Mouse (Mus musculus): ENCODE data around the gene Wipf2.

Wipf2 gene

DNA sequence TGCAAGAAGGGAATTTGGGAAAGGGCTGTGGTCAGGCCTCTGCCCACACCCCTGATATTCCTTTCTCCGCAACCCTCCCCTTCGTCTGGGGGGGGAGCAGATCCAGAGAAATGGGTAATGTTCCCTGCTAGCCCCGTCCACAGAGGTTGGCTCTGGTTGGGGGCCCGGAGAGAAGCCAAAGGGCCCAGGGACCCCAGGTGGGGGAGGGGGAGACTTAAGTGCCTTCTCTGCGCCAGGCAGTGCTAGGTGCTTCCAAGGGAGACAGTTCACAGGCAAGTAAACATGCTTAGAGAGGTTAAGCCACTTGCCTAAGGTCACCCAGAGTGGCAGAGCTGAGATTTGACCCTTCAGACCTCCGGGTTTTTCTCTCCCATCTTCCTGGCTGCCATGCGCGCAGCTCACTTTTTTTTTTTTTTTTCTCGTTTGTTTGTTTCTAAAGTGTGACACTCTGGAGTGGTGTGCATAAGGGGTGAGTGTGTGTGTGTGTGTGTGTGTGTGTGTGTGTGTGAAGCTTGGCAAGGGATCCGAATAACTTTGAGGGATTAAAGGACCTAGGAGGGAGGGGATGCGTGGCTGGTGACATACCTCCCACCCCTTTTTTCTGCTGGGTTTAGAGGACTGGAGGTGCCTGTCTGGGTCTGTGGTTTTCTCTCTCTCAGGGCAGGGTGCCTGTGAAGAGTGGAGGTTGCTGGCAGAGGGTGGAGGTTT, 81.6 kb downstream of the Wipf2 start:
- DNase-seq, result peak; percentile 74

DNA sequence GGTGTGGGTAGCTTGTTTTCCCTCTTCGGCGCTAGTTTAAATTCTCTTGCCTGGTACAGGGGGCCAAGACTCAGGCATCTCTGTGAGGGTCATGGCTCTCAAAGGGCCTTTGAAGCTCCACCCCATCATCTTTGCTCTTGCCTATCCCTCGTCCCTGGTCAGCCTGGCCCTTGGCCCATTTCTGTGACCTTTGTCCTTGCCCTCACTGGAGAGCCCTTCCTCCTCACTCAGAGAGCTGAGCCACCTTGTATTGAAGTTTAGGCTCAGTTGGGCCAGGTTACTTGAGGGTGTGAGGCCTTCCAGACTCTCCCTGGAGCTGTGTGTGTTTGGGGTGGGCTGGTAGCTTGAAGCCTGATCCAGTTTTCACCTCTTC, 82.2 kb downstream of the Wipf2 start:
- no peak for DNase-seq

DNA sequence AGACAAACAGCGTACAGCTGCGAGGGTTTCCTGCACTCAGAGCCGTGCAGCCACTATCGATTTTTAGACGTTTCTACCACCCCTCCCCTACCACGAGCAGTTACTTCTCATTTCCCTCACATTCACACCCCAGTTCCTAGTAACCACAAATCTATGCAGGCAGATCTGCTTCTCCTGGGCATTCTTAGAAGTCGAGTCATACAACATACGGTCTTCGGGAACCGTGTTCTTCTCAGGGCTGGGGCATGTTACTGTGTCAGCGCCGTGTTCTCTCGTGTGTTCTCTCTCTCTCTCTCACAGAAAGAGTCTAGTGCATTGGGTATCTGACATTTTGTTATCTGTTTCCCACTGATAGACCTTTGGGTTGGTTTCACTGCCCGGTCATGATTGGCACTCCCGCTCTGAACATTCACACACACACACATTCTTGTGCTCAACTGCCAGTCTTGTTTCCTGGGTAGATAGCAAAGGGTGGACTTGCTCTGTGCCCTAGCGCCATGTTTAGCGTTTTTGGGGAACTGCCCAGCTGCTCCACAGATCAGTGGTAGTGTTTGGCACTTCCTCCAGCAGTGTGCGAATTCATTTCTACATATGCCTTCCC, 84.6 kb downstream of the Wipf2 start:
- DNase-seq, result no peak

DNA sequence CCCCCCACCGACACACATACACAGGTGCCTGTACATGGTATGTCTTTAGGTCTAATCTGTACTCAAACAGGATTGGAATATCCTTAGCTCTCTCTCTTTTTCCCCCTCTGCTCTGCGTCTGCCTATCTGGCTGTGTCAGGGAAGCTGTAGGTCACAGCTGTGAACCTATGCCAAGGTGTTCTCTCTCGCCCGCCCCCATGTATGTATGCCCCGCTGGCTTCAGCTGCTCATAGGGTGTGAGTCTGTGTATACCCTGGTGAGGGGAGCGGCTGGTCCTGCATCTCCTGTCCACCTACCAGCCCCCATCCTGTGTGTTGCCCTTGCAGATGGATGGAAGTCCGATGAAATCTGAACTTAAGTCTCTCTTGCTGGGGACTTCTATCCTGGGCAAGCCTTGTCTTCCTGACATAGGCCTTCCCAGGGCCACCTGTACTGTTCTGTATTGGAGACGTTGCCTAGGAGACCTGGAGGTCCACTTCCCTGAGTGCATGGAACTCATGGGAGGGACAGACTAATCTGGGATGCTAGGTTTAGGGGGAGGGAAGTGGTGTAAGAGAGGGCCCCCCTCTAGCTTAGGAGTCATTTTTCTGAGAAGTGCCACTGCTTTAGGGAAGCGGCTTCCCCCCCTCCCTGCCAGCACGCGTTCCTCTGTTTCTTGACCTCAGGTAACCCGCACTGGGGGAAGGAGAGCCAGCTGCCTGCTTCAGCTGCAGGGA, 86.0 kb downstream of the Wipf2 start:
- no peak for DNase-seq

DNA sequence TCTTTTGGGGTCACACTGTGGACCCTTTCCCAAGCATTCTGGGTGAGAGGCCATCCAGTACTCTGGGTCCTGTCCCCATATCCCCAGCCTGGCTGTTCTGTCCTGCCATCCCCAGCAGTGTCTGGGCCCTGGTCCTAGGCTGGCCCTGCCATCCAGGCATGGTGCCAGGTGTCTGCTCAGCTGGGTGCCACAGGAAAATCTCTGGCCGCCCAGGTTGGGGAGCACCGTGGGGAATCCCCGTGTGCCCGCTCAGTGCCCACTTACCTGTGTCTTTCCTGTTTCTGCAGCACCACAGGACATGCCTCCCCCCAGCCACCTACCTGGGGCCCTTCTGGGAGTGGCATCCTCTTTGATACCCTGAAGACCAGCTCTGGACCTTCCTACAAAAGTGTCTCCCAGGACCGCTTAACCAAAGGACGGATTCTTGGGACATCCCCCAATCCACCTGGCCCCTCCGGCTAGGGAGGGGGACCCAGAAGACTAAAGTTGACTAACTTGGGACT, 86.6 kb downstream of the Wipf2 start:
- no peak for DNase-seq

DNA sequence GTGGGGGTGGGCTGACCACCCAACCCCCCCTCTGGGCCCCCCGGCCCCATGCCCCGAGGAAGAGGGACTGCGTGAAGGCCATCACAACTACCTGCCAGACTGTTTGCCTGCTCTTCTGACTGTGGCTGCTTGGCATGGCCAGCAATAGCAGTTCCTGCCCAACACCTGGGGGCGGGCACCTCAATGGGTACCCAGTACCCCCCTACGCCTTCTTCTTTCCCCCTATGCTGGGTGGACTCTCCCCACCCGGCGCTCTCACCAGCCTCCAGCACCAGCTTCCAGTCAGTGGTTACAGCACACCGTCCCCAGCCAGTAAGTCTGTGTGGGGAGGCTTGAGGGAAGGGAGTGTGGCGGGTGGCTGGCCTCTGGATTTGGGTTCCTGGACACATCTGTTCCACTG, 87.0 kb downstream of the Wipf2 start:
- DNase-seq, result no peak

DNA sequence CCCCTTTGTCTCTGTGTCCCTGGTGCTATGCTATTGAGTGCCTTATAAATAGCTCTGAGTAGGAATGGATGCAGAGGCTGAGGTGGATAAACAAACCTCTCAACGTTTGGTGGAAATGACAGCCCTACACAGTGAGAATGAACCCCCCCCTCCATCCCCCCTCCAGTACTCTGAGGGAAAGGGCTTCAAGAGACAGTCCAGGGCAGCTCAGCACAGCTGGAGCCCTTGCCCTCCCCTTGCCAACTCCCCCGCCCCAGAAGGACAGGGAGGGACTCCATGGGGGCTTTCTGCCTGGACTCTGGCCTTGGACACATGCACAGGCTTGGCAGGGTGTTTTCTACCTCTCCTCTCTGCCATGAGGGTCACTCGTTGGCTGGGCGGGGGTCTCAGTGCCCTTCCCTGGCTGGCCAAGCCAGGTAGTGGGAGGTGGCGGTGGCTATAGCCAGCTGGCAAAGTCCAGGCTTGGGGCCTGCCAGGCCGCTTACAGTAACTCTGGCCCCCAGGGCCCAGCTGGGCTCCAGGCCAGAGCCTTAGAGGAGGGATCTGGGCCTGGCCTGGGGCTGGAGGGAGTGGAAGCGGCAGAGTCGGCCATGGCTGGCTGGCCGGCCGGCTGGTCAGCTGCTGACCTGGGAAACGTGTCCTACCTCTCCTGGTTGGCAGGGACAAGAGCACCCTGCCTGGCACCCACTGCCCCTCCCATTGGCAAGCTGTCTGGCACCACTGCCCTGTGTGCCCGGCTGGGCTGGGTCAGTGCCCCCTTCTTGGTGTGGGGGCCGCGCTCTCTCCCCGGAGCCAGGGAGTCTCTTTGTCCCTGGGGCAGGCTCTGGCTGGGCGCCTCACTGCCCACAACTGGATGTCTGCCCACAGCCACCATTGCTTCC, 87.8 kb downstream of the Wipf2 start:
- no peak for DNase-seq

DNA sequence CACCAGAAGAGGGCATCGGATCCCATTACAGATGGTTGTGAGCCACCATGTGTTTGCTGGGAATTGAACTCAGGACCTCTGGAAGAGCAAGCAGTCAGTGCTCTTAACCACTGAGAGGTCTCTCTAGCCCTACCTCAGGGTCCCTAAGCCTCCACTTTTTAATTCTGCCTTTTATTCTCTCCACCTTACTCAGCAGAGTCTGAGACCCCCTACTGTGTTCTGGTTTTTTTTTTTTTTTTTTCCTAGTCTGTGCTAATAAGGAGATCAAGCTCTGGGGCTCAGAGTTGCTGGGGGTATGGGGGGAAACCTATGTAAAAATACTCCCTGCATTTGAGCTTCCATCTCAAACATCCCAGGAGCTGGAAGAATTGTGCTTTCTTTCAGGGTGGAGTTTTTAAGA, 88.7 kb downstream of the Wipf2 start:
- no peak for DNase-seq

DNA sequence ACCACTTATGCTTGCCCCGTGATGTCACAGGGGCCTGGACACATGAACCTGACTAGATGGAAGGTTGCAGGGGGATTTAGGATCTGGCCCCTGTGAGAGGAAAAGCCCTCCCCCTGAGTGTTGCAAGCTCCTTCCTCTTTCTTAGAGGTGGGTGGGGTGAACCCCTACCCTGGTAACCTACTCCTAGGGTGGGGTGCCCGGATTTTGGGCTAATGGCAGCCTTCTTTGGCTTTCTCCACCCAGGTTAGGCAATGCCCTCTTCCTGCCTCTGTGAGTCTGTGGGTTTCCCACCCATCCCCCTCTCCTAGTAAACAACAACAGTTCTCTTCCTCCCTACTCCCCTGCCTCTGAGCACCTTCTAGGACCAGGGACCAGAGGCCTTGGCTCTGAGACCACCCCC, 89.3 kb downstream of the Wipf2 start:
- DNase-seq, result peak; percentile 35

DNA sequence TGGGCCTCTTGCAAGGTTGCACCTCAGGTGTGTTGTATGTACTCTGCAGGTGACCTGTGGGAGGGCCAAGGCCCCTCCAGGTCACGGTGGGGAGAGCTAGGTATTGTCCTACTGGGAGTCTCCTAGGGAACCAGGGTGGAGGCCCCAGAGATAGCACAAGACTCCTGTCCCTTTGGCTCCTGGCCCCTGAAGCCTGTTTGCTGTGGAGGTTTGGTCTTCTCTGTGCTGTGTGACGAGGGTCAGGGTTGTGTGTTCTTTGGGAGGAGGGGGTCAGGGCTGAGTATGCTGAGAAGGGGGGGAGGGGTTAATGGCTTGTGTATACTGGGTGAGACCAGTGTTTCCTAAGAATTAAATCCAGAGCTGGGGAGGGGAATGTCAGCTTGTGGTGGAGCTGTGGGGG, 89.9 kb downstream of the Wipf2 start:
- DNase-seq, result no peak

DNA sequence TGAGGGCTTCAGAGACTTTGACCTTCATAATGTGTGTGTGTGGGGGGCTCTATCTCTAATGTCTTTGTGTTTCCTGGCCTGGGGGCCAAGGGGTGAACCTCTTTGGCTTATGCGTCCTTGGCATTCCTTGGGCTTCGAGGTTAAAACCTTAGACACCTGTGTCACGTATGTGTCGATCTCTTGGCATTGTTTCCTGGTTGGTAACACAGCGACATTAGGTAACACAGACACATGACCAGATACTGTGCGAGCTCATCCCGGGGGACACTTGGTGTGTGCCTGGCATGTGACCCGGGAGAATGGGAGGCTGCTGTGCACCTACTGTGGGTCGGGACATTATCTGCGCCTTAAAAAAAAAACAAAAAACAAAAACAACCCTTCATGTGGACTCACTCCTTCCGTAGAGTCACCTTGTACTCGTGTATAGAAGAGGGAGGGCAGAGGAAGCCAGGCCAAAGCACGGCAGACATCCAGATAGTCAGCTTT, 90.4 kb downstream of the Wipf2 start:
- no peak for DNase-seq

DNA sequence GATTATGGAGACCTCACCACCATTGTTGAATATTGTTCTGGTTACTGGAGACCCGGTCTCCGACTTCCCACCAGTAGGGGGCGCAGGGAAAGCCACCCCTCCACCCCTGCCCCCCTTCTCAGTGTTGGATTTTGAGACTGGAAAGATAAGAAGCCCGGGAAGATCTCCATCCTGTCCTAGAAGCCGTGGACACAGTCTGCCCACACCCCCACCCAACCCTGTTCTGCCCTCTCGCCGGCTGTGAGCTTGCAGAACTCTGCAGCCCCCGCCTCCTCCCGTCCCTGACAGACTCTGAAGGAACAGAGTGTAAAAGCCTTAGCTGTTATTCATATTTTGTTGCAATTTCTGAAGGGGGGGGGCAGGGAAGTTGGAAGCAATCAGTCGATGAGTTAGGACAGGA, 90.9 kb downstream of the Wipf2 start:
- DNase-seq, result peak; percentile 77
